Comparison of ENCODE assay signal across 21 mouse cellular contexts in genomic region chr2:30913022-30913421, GRCm38 (mm10). TPM values are rescaled to one million over a fixed set of nuclear protein-coding genes. Genes with fewer than 3 reads are reported as not detected.
DNase-seq lines count a peak whose midpoint lies in the region; ATAC-seq lines count a peak whose summit lies in the region.
"Had no signal": no experiment of that assay in that cellular context is flagged by ENCODE, and none has a peak within 500 bp of the region (broad histone marks: within the 10 kb centered on the region; RNA-seq: fewer than 3 reads in every experiment).

No protein-coding gene starts in this region.

- no peak overlapping the region for H3K4me2 ChIP-seq in lung, embryonic 16.5 days (ENCODE audit: low read depth, low read length)
- H3K4me2 ChIP-seq: heart, embryonic 11.5 days; hindbrain, embryonic 12.5 days; limb, embryonic 15.5 days; neural tube, embryonic 12.5 days had no signal

- H3K4me3 ChIP-seq in heart, embryonic 10.5 days, result no peak overlapping the region
- H3K4me3 ChIP-seq in lung, embryonic 16.5 days (ENCODE audit: low read length), result no peak overlapping the region
- H3K4me3 ChIP-seq: forebrain, embryonic 10.5 days; hindbrain, embryonic 12.5 days; limb, embryonic 15.5 days; neural tube, embryonic 12.5 days had no signal

- H3K9ac ChIP-seq in lung, embryonic 16.5 days (ENCODE audit: low read length), result no peak overlapping the region
- H3K9ac ChIP-seq: forebrain, postnatal 0 days; hindbrain, embryonic 12.5 days; limb, embryonic 15.5 days; liver, embryonic 14.5 days; neural tube, embryonic 12.5 days had no signal

- no peaks in the 10 kb centered on the region for H3K9me3 ChIP-seq in heart, embryonic 10.5 days
- no peaks in the 10 kb centered on the region for H3K9me3 ChIP-seq in lung, embryonic 16.5 days (ENCODE audit: control insufficient read depth, low read length)
- H3K9me3 ChIP-seq: forebrain, embryonic 10.5 days; hindbrain, embryonic 12.5 days; limb, embryonic 15.5 days; neural tube, embryonic 12.5 days had no signal

- no peak for DNase-seq in heart, embryonic 10.5 days (ENCODE audit: low spot score)
- no peak for DNase-seq in heart, postnatal 4 days
- DNase-seq in lung, postnatal 10 days, result no peak
- DNase-seq in ZHBTc4 (ENCODE audit: low read depth, low spot score), result peak; percentile 58
- DNase-seq in thymus, postnatal 4 days, result no peak
- DNase-seq: B cell, adult 2 months; cerebellum, adult 9-11 months; forebrain, postnatal 0 days; left cerebral cortex, postnatal 4 days; midbrain, embryonic 14.5 days; right cerebral cortex, postnatal 14 days; thymus, postnatal 25 days had no signal

- 0 out of 2 replicates have a peak overlapping the region, but pooled peaks have one; percentile 29 for H3K27ac ChIP-seq in heart, embryonic 10.5 days
- peak overlapping the region; percentile 84 for H3K27ac ChIP-seq in lung, embryonic 16.5 days (ENCODE audit: low read length)
- H3K27ac ChIP-seq: forebrain, embryonic 10.5 days; hindbrain, embryonic 12.5 days; limb, embryonic 15.5 days; liver, embryonic 14.5 days; neural tube, embryonic 12.5 days had no signal

- 81% methylated on average over 8 of the region's 8 CpGs for WGBS in heart, embryonic 10.5 days
- 78% methylated on average over 8 of the region's 8 CpGs for WGBS in lung, embryonic 16.5 days

- no peaks in the 10 kb centered on the region for H3K36me3 ChIP-seq in heart, embryonic 10.5 days
- H3K36me3 ChIP-seq in lung, embryonic 16.5 days (ENCODE audit: control insufficient read depth, insufficient read depth, low read length), result no peaks in the 10 kb centered on the region
- H3K36me3 ChIP-seq: forebrain, embryonic 10.5 days; hindbrain, embryonic 12.5 days; limb, embryonic 15.5 days; neural tube, embryonic 12.5 days had no signal

- no peak for ATAC-seq in lung, embryonic 16.5 days (ENCODE audit: low read depth)
- ATAC-seq in granulocyte monocyte progenitor cell, adult 5-6 weeks (replicated peaks; ENCODE audit: poor library complexity, severe bottlenecking), result no peak
- ATAC-seq: forebrain, postnatal 0 days had no signal

- H3K27me3 ChIP-seq in heart, embryonic 10.5 days (ENCODE audit: insufficient read depth, poor library complexity, severe bottlenecking), result no peaks in the 10 kb centered on the region
- H3K27me3 ChIP-seq in lung, embryonic 16.5 days (ENCODE audit: control insufficient read depth, insufficient read depth, low read depth, low read length), result no peaks in the 10 kb centered on the region
- H3K27me3 ChIP-seq: hindbrain, embryonic 12.5 days; limb, embryonic 15.5 days had no signal

- peaks cover 23% of the 10 kb centered on the region for H3K4me1 ChIP-seq in heart, embryonic 10.5 days
- H3K4me1 ChIP-seq in lung, embryonic 16.5 days (replicated peaks; ENCODE audit: control insufficient read depth, insufficient read depth, low read length), result peaks cover 14% of the 10 kb centered on the region
- H3K4me1 ChIP-seq: neural tube, embryonic 12.5 days had no signal

RNA-seq across cellular contexts. Expression of gene Ptges, which starts 16.6 kb away (rescaled TPM):
- 4.2 and 6.1 TPM in 2 replicates for polyA plus RNA-seq in heart, embryonic 10.5 days (2016; fragmentation: Nextera tagmentation; extraction: Ambion mirVana)
- 1 to 10 TPM; 2.1 to 3.5 TPM for total RNA-seq in heart, postnatal 4 days (2021)
- polyA plus RNA-seq in lung, embryonic 16.5 days (2015; fragmentation: Nextera tagmentation; extraction: Ambion mirVana), result 27.9 and 30.3 TPM in 2 replicates
- 0.30 TPM in 1 of 2 replicates, not detected in the other for total RNA-seq in granulocyte monocyte progenitor cell, adult 5-6 weeks (2014; fragmentation: Nextera tagmentation)
- total RNA-seq in granulocyte monocyte progenitor cell, adult 5-6 weeks (2017), result 0.13 and 0.52 TPM in 2 replicates
- total RNA-seq: common myeloid progenitor, adult 5-6 weeks had no signal

RNA-seq across cellular contexts. Expression of gene Tor1b, which starts 39.7 kb away (rescaled TPM):
- polyA plus RNA-seq in heart, embryonic 10.5 days (2016; fragmentation: Nextera tagmentation; extraction: Ambion mirVana), result 24.6 and 25.4 TPM in 2 replicates
- total RNA-seq in heart, postnatal 4 days (2021), result 10 to 100 TPM; 35.3 to 35.7 TPM
- 35.0 and 38.4 TPM in 2 replicates for polyA plus RNA-seq in lung, embryonic 16.5 days (2015; fragmentation: Nextera tagmentation; extraction: Ambion mirVana)
- 39.2 and 43.9 TPM in 2 replicates for total RNA-seq in granulocyte monocyte progenitor cell, adult 5-6 weeks (2014; fragmentation: Nextera tagmentation)
- 33.9 and 37.7 TPM in 2 replicates for total RNA-seq in granulocyte monocyte progenitor cell, adult 5-6 weeks (2017)

RNA-seq across cellular contexts. Expression of gene Tor1a, which starts 54.7 kb away (rescaled TPM):
- 65.1 and 80.5 TPM in 2 replicates for polyA plus RNA-seq in heart, embryonic 10.5 days (2016; fragmentation: Nextera tagmentation; extraction: Ambion mirVana)
- total RNA-seq in heart, postnatal 4 days (2021), result 10 to 100 TPM; 20.5 to 20.6 TPM
- 72.8 and 77.1 TPM in 2 replicates for polyA plus RNA-seq in lung, embryonic 16.5 days (2015; fragmentation: Nextera tagmentation; extraction: Ambion mirVana)
- 72.9 and 76.1 TPM in 2 replicates for total RNA-seq in granulocyte monocyte progenitor cell, adult 5-6 weeks (2014; fragmentation: Nextera tagmentation)
- total RNA-seq in granulocyte monocyte progenitor cell, adult 5-6 weeks (2017), result 101 and 156 TPM in 2 replicates
